Mouse (Mus musculus): Measurements from ENCODE around the gene Gfi1b.

GRCm38 (mm10) chr2:28635199-28635598 lies 13.4 kb upstream of the Gfi1b start:
- no peak for TF ChIP-seq CTCF (IDR thresholded peaks at IDR 0.05; ENCODE audit: insufficient read depth, low read length)
- no peak for TF ChIP-seq POLR2A (IDR thresholded peaks at IDR 0.05; ENCODE audit: borderline replicate concordance, extremely low read depth, low read depth, low read length)
